Mouse (Mus musculus) thymus, postnatal 25 days (tissue): ENCODE measurements around the gene Ctdspl.

Experiments
- DNase-seq: peaks from one replicate; pipeline ENCODE4 v3.0.0; 2022

Ctdspl gene

GRCm38 (mm10) chr9:118991750-118992585 lies 65.7 kb downstream of the Ctdspl start:
- DNase-seq: peak; percentile 19

GRCm38 (mm10) chr9:118992586-118992955 lies 66.3 kb downstream of the Ctdspl start:
- no peak for DNase-seq

GRCm38 (mm10) chr9:118994524-118995227 lies 68.4 kb downstream of the Ctdspl start:
- no peak for DNase-seq

- DNase-seq: no peak
These were observed 69.3 kb downstream of the Ctdspl start for GRCm38 (mm10) chr9:118995539-118995938.

GRCm38 (mm10) chr9:118997241-118997640 lies 71.0 kb downstream of the Ctdspl start:
- DNase-seq: peak; percentile 68

GRCm38 (mm10) chr9:119000196-119000595 lies 73.9 kb downstream of the Ctdspl start:
- DNase-seq: no peak

- no peak for DNase-seq
These were observed 76.0 kb downstream of the Ctdspl start for GRCm38 (mm10) chr9:119002267-119002666.

- no peak for DNase-seq
These were observed 77.9 kb downstream of the Ctdspl start for GRCm38 (mm10) chr9:119003990-119004702.

GRCm38 (mm10) chr9:119004703-119005076 lies 78.4 kb downstream of the Ctdspl start:
- no peak for DNase-seq

GRCm38 (mm10) chr9:119005303-119006029 lies 79.2 kb downstream of the Ctdspl start:
- no peak for DNase-seq

GRCm38 (mm10) chr9:119007266-119007665 lies 81.0 kb downstream of the Ctdspl start:
- DNase-seq: no peak

GRCm38 (mm10) chr9:119008871-119009270 lies 82.6 kb downstream of the Ctdspl start:
- DNase-seq: no peak

- DNase-seq: no peak
These were observed 84.0 kb downstream of the Ctdspl start for GRCm38 (mm10) chr9:119010156-119010710.

GRCm38 (mm10) chr9:119016785-119017507 lies 90.7 kb downstream of the Ctdspl start:
- DNase-seq: no peak

- DNase-seq: no peak
These were observed 95.5 kb downstream of the Ctdspl start for GRCm38 (mm10) chr9:119021731-119022130.

- DNase-seq: no peak
These were observed 99.0 kb downstream of the Ctdspl start for GRCm38 (mm10) chr9:119025263-119025662.

GRCm38 (mm10) chr9:119025832-119026331 lies 99.6 kb downstream of the Ctdspl start:
- DNase-seq: no peak

GRCm38 (mm10) chr9:119027337-119027736 lies 101.1 kb downstream of the Ctdspl start:
- DNase-seq: no peak

GRCm38 (mm10) chr9:119028226-119029195 lies 102.3 kb downstream of the Ctdspl start:
- no peak for DNase-seq

GRCm38 (mm10) chr9:119029568-119029967 lies 103.3 kb downstream of the Ctdspl start:
- peak; percentile 46 for DNase-seq
